Mouse (Mus musculus) midbrain, embryonic 11.5 days (tissue): ENCODE measurements around the gene Zfp831. TPM values are rescaled to one million over a fixed set of nuclear protein-coding genes. Genes with fewer than 3 reads are reported as not detected.

Experiments used
- ATAC-seq: fragments of 200-750 bp; cut with Nextera tagmentation; 2 replicates; pipeline ENCODE4 v1.8.0; 2017; ENCODE audit warnings: moderate TSS enrichment, moderate library complexity; ENCODE audit not compliant: low FRiP score
- DNase-seq: peaks from one replicate; pipeline ENCODE4 v3.0.0; 2015; ENCODE audit warnings: low spot score; ENCODE audit errors: missing footprints
- H3K27ac ChIP-seq: fragments of 300-500 bp; sonication (generic); 2 replicates; pipeline ENCODE4 v1.5.1; 2014; ENCODE audit warnings: low read depth, low read length
- H3K27me3 ChIP-seq: fragments of 300-500 bp; sonication (generic); 2 replicates; pipeline ENCODE4 v1.6.1; 2014; ENCODE audit warnings: mild to moderate bottlenecking, low read length, moderate library complexity, mixed read lengths; ENCODE audit not compliant: control insufficient read depth, insufficient read depth
- H3K36me3 ChIP-seq: fragments of 300-500 bp; sonication (generic); 2 replicates; pipeline ENCODE4 v1.6.1; 2014; ENCODE audit warnings: mild to moderate bottlenecking, low read length, moderate library complexity, mixed read lengths; ENCODE audit not compliant: control insufficient read depth, insufficient read depth
- H3K4me1 ChIP-seq: fragments of 300-500 bp; sonication (generic); 2 replicates; pipeline ENCODE4 v1.6.1; 2014; ENCODE audit warnings: low read length; ENCODE audit not compliant: control insufficient read depth, insufficient read depth
- H3K4me2 ChIP-seq: fragments of 300-500 bp; sonication (generic); 2 replicates; pipeline ENCODE4 v1.6.1; 2014; ENCODE audit warnings: mild to moderate bottlenecking, moderate library complexity
- H3K4me3 ChIP-seq: fragments of 300-500 bp; sonication (generic); 2 replicates; pipeline ENCODE4 v1.5.1; 2014; ENCODE audit warnings: low read depth, low read length
- H3K9ac ChIP-seq: fragments of 300-500 bp; sonication (generic); 2 replicates; pipeline ENCODE4 v1.6.1; 2014; ENCODE audit warnings: low read length
- H3K9me3 ChIP-seq: fragments of 300-500 bp; sonication (generic); 2 replicates; pipeline ENCODE4 v1.6.1; 2016; ENCODE audit warnings: low read length; ENCODE audit not compliant: control insufficient read depth
- WGBS: fragments of 180-500 bp; shearing (Covaris S2); extraction: QIAGEN DNeasy Blood & Tissue Kit; methylation state at CpG from one replicate; pipeline ENCODE4 v1.1.7; 2014; 5-methylcytosine and 5-hydroxymethylcytosine counted together
- polyA plus RNA-seq: library from polyadenylated mRNA; unstranded; fragments of >200 nt; fragmentation: Nextera tagmentation; extraction: Ambion mirVana; gene quantifications from 2 replicates; pipeline ENCODE4 v1.2.1, GENCODE M21; 2014

Gene Zfp831
- polyA plus RNA-seq, 1 experiment from 2014 or later: 0.01 TPM

GRCm38 (mm10) chr2:174735270-174735669 is 91.9 kb downstream of the Zfp831 start:
- H3K4me1 ChIP-seq: peaks cover 4% of the 10 kb centered on the region; the same call in 1 of the 2 replicates
- no peaks in the 10 kb centered on the region for H3K36me3 ChIP-seq
- no peak overlapping the region for H3K4me2 ChIP-seq
- no peak overlapping the region for H3K4me3 ChIP-seq
- DNase-seq (no peak), ATAC-seq (no peak)
- no peaks in the 10 kb centered on the region for H3K27me3 ChIP-seq
- H3K27ac ChIP-seq: no peak overlapping the region
- H3K9me3 ChIP-seq: no peaks in the 10 kb centered on the region
- no peak overlapping the region for H3K9ac ChIP-seq
- WGBS: 100% methylated on average over 1 of the region's 1 CpGs

- DNase-seq: no peak
Measured at GRCm38 (mm10) chr2:174747182-174747581, 103.8 kb downstream of the Zfp831 start.

GRCm38 (mm10) chr2:174748381-174748780 is 105.0 kb downstream of the Zfp831 start:
- Histone ChIP-seq H3K9ac (no peak overlapping the region), H3K4me2 (no peak overlapping the region), H3K36me3 (no peaks in the 10 kb centered on the region), H3K9me3 (no peaks in the 10 kb centered on the region), H3K27ac (no peak overlapping the region), H3K4me1 (no peaks in the 10 kb centered on the region), H3K27me3 (no peaks in the 10 kb centered on the region), H3K4me3 (no peak overlapping the region)
- DNase-seq (no peak), ATAC-seq (no peak)
- WGBS: 83% methylated on average over 8 of the region's 8 CpGs

More at GRCm38 (mm10) chr2:174747182-174747581, 103.8 kb downstream of the Zfp831 start:
- no peak for ATAC-seq
- no peaks in the 10 kb centered on the region for H3K4me1 ChIP-seq
- no peak overlapping the region for H3K4me3 ChIP-seq
- WGBS: 76% methylated on average over 1 of the region's 1 CpGs
- no peak overlapping the region for H3K9ac ChIP-seq
- H3K9me3 ChIP-seq: no peaks in the 10 kb centered on the region
- H3K36me3 ChIP-seq: no peaks in the 10 kb centered on the region
- H3K27me3 ChIP-seq: no peaks in the 10 kb centered on the region
- H3K4me2 ChIP-seq: no peak overlapping the region
- no peak overlapping the region for H3K27ac ChIP-seq

GRCm38 (mm10) chr2:174753197-174753596 is 109.9 kb downstream of the Zfp831 start:
- no peaks in the 10 kb centered on the region for H3K27me3 ChIP-seq
- H3K27ac ChIP-seq: no peak overlapping the region
- no peaks in the 10 kb centered on the region for H3K4me1 ChIP-seq
- H3K36me3 ChIP-seq: no peaks in the 10 kb centered on the region
- no peak overlapping the region for H3K9ac ChIP-seq
- no peak for DNase-seq
- H3K4me2 ChIP-seq: no peak overlapping the region
- H3K9me3 ChIP-seq: no peaks in the 10 kb centered on the region
- WGBS: 94% methylated on average over 1 of the region's 1 CpGs
- ATAC-seq: no peak
- H3K4me3 ChIP-seq: no peak overlapping the region

- no peak for ATAC-seq
- no peaks in the 10 kb centered on the region for H3K36me3 ChIP-seq
- H3K4me2 ChIP-seq: no peak overlapping the region
- no peak for DNase-seq
- no peaks in the 10 kb centered on the region for H3K9me3 ChIP-seq
- H3K27ac ChIP-seq: no peak overlapping the region
- H3K4me1 ChIP-seq: no peaks in the 10 kb centered on the region
- no peak overlapping the region for H3K4me3 ChIP-seq
- WGBS: 77% methylated on average over 1 of the region's 1 CpGs
- no peaks in the 10 kb centered on the region for H3K27me3 ChIP-seq
- no peak overlapping the region for H3K9ac ChIP-seq
Measured at GRCm38 (mm10) chr2:174754231-174754630, 110.9 kb downstream of the Zfp831 start.

GRCm38 (mm10) chr2:174759189-174759588 is 115.9 kb downstream of the Zfp831 start:
- Histone ChIP-seq H3K27me3 (no peaks in the 10 kb centered on the region; the same call in 1 of the 2 replicates), H3K36me3 (no peaks in the 10 kb centered on the region), H3K4me2 (no peak overlapping the region), H3K4me3 (no peak overlapping the region), H3K9me3 (no peaks in the 10 kb centered on the region), H3K27ac (no peak overlapping the region), H3K4me1 (peaks cover 5% of the 10 kb centered on the region), H3K9ac (no peak overlapping the region)
- DNase-seq (no peak), ATAC-seq (no peak)
- 84% methylated on average over 4 of the region's 4 CpGs for WGBS

Other genes with a start within 250 kb of the Zfp831 start
- 163 and 164 TPM in 2 replicates for gene Nelfcd, start 227.7 kb upstream of the Zfp831 start, polyA plus RNA-seq
- 93.7 and 102 TPM in 2 replicates for gene Ctsz, start 204.5 kb upstream of the Zfp831 start, polyA plus RNA-seq
- gene Tubb1, start 192.8 kb upstream of the Zfp831 start, polyA plus RNA-seq: 5.3 and 6.8 TPM in 2 replicates
- 694 and 705 TPM in 2 replicates for gene Atp5e, start 179.4 kb upstream of the Zfp831 start, polyA plus RNA-seq
- gene Prelid3b, start 170.5 kb upstream of the Zfp831 start, polyA plus RNA-seq: 129 and 130 TPM in 2 replicates
- 4.7 and 5.7 TPM in 2 replicates for gene Edn3, start 117.1 kb downstream of the Zfp831 start, polyA plus RNA-seq